Mouse (Mus musculus): ENCODE data around the gene Gstz1.

Gene Gstz1

GRCm38 (mm10) chr12:87146966-87147365 is at the start of gene Gstz1:
TSS of gene Gstz1 (plus strand) at chr12:87147165.
- DNase-seq (ENCODE audit: low read depth, low spot score): peak; percentile 91
- no peaks in the 10 kb centered on the region for H3K27me3 ChIP-seq (ENCODE audit: control insufficient read depth, insufficient read depth, low read length, poor library complexity, severe bottlenecking)
- H3K36me3 ChIP-seq (ENCODE audit: control insufficient read depth, insufficient read depth, low read length, poor library complexity, severe bottlenecking): no peaks in the 10 kb centered on the region

GRCm38 (mm10) chr12:87100331-87100730 is 46.6 kb upstream of the Gstz1 start:
- DNase-seq (ENCODE audit: low read depth, low spot score): no peak
- Histone ChIP-seq H3K36me3 (ENCODE audit: control insufficient read depth, insufficient read depth, low read length, poor library complexity, severe bottlenecking) (no peaks in the 10 kb centered on the region), H3K27me3 (ENCODE audit: control insufficient read depth, insufficient read depth, low read length, poor library complexity, severe bottlenecking) (no peaks in the 10 kb centered on the region)

- H3K36me3 ChIP-seq (ENCODE audit: control insufficient read depth, insufficient read depth, low read length, poor library complexity, severe bottlenecking): no peaks in the 10 kb centered on the region
- DNase-seq (ENCODE audit: low read depth, low spot score): no peak
- H3K27me3 ChIP-seq (ENCODE audit: control insufficient read depth, insufficient read depth, low read length, poor library complexity, severe bottlenecking): no peaks in the 10 kb centered on the region
Observed at GRCm38 (mm10) chr12:87102165-87102631, 44.8 kb upstream of the Gstz1 start, which contains the start of gene Ngb. TSS of gene Ngb (minus strand) at chr12:87102539.

- no peaks in the 10 kb centered on the region for H3K36me3 ChIP-seq (ENCODE audit: control insufficient read depth, insufficient read depth, low read length, poor library complexity, severe bottlenecking)
- no peak for DNase-seq (ENCODE audit: low read depth, low spot score)
- no peaks in the 10 kb centered on the region for H3K27me3 ChIP-seq (ENCODE audit: control insufficient read depth, insufficient read depth, low read length, poor library complexity, severe bottlenecking)
Observed at GRCm38 (mm10) chr12:87103471-87103870, 43.5 kb upstream of the Gstz1 start.

- no peaks in the 10 kb centered on the region for H3K27me3 ChIP-seq (ENCODE audit: control insufficient read depth, insufficient read depth, low read length, poor library complexity, severe bottlenecking)
- no peak for DNase-seq (ENCODE audit: low read depth, low spot score)
- H3K36me3 ChIP-seq (ENCODE audit: control insufficient read depth, insufficient read depth, low read length, poor library complexity, severe bottlenecking): no peaks in the 10 kb centered on the region
Observed at GRCm38 (mm10) chr12:87104796-87105195, 42.2 kb upstream of the Gstz1 start.

DNA sequence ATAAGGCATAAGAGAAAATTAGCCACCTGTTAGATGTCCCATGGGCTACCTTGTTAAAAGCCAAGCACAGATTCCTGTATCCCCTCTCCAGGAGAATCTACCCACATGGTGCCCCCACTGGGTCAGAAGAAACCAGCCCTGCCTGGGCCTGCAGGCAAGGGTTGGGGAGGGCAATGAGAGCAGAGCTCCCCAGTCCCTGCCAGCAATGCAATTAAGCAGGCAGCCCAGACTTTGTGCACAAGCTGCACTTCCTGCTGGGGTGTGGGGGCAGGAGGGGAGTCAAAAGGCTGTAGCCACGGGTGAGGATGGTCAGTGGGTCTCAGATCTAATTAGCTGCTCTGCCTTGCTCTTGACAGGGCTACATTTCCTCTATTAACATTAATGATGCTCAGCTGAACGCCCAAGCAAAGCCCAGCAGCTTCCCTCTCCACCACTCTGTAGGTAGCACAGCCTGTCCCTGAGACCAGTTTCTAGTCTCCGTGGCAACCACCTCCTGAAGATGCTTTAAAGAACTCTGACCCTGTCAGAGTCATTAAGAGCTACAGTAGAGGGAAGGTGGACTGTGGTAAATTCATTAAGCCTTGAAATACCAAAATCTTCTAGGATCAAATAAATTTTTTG is 39.5 kb upstream of the Gstz1 start:
- Histone ChIP-seq H3K36me3 (ENCODE audit: control insufficient read depth, insufficient read depth, low read length, poor library complexity, severe bottlenecking) (no peaks in the 10 kb centered on the region), H3K27me3 (ENCODE audit: control insufficient read depth, insufficient read depth, low read length, poor library complexity, severe bottlenecking) (no peaks in the 10 kb centered on the region)
- no peak for DNase-seq (ENCODE audit: low read depth, low spot score)

DNA sequence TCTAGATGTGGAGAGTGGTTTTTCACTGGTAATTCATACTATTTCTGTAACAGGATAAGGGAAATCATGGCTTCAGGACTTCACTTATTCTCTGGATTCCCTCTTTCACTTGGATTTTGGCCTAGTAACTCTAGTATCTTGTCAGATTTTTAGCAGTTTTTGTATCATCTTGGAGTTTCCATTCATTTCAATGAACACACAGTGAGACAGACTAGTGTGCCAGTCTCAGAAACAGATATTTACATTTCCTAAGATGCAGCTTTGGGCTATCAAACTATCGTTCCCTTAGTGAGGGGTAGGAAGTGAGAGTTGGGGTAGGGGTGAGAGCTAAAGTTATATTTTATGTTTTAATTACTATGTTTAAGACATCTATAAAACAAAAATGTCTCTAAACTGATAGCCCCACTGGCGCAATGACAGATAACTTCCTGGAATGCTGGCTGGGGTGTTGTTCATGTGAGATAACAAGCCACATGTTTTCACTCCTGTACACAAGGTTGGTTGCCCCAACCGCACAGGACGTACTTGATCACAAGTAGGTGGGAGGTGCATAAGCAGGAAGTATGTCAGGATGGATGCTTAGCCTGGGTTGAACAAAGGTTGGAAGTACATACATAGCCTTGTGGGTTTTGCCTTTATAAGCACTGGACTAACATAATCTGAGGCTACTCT is 24.9 kb upstream of the Gstz1 start:
- DNase-seq (ENCODE audit: low read depth, low spot score): no peak
- Histone ChIP-seq H3K27me3 (ENCODE audit: control insufficient read depth, insufficient read depth, low read length, poor library complexity, severe bottlenecking) (no peaks in the 10 kb centered on the region), H3K36me3 (ENCODE audit: control insufficient read depth, insufficient read depth, low read length, poor library complexity, severe bottlenecking) (no peaks in the 10 kb centered on the region; the same call in 1 of the 2 replicates)

DNA sequence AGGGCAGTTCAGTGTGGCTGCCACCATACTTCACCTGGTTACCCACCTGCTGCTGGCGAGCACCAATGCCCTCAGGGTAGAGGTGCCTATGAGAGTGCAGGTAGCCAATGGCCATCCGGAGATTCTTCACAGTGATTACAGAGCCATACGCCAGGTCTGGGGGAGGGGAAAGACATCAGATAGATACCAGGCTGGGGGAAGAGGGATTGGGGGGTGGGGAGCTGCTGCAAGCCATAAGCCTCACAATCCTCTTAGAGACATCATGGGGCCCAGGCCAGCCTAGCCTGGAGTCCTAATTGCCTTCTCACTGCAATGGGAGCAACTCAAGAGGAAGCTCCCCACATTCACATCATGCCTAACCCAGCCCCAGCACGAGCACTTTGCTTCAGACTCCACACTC is 19.7 kb upstream of the Gstz1 start:
- no peaks in the 10 kb centered on the region; the same call in 1 of the 2 replicates for H3K36me3 ChIP-seq (ENCODE audit: control insufficient read depth, insufficient read depth, low read length, poor library complexity, severe bottlenecking)
- no peaks in the 10 kb centered on the region for H3K27me3 ChIP-seq (ENCODE audit: control insufficient read depth, insufficient read depth, low read length, poor library complexity, severe bottlenecking)
- no peak for DNase-seq (ENCODE audit: low read depth, low spot score)

DNA sequence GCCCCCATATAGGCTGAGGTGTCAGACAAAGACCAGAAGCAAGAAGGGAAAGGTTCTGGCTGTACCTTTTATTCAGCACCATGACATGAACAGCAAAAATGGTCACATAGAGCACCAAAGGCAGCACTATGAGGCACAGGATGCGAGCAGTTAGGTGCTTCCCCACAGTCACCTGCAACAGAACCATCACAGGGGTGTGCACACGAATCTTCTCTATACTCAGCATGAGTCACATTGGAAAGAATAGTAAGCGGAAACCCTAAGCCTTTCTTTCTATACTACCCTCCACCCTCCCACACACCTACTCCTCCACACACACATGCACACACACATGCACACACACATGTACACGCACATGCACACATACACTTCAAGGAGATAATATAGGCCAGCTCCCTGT is 16.7 kb upstream of the Gstz1 start:
- H3K36me3 ChIP-seq (ENCODE audit: control insufficient read depth, insufficient read depth, low read length, poor library complexity, severe bottlenecking): no peaks in the 10 kb centered on the region; the same call in 1 of the 2 replicates
- DNase-seq (ENCODE audit: low read depth, low spot score): no peak
- no peaks in the 10 kb centered on the region for H3K27me3 ChIP-seq (ENCODE audit: control insufficient read depth, insufficient read depth, low read length, poor library complexity, severe bottlenecking)

GRCm38 (mm10) chr12:87131181-87131580 is 15.8 kb upstream of the Gstz1 start:
- no peak for DNase-seq (ENCODE audit: low read depth, low spot score)
- Histone ChIP-seq H3K36me3 (ENCODE audit: control insufficient read depth, insufficient read depth, low read length, poor library complexity, severe bottlenecking) (no peaks in the 10 kb centered on the region; the same call in 1 of the 2 replicates), H3K27me3 (ENCODE audit: control insufficient read depth, insufficient read depth, low read length, poor library complexity, severe bottlenecking) (no peaks in the 10 kb centered on the region)

DNA sequence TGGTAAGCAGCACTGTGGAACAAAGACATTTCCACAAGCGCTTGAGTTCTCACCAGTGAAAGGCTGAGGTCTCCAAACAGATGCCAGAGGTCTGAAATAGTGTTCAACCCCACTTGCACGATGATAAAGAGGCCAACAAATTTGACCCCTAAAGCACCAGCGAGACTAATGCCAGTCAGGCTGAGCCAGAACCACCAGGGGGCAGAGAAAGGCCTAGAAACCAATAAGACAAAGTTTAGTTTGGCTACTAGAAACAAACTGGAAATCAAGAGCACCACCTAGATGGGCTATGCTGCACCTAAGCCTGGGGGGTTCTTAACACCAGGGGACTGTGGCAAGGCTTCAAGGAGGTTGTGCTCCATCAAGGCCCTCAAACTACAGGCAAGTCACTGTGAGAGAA is 15.3 kb upstream of the Gstz1 start:
- DNase-seq (ENCODE audit: low read depth, low spot score): peak; percentile 70
- Histone ChIP-seq H3K36me3 (ENCODE audit: control insufficient read depth, insufficient read depth, low read length, poor library complexity, severe bottlenecking) (no peaks in the 10 kb centered on the region; the same call in 1 of the 2 replicates), H3K27me3 (ENCODE audit: control insufficient read depth, insufficient read depth, low read length, poor library complexity, severe bottlenecking) (no peaks in the 10 kb centered on the region)

- H3K27me3 ChIP-seq (ENCODE audit: control insufficient read depth, insufficient read depth, low read length, poor library complexity, severe bottlenecking): no peaks in the 10 kb centered on the region
- no peaks in the 10 kb centered on the region for H3K36me3 ChIP-seq (ENCODE audit: control insufficient read depth, insufficient read depth, low read length, poor library complexity, severe bottlenecking)
- DNase-seq (ENCODE audit: low read depth, low spot score): no peak
Observed at GRCm38 (mm10) chr12:87132210-87132609, 14.8 kb upstream of the Gstz1 start.

- Histone ChIP-seq H3K36me3 (ENCODE audit: control insufficient read depth, insufficient read depth, low read length, poor library complexity, severe bottlenecking) (0 out of 2 replicates have a peak, but pooled peaks cover 3% of the 10 kb centered on the region), H3K27me3 (ENCODE audit: control insufficient read depth, insufficient read depth, low read length, poor library complexity, severe bottlenecking) (no peaks in the 10 kb centered on the region)
- no peak for DNase-seq (ENCODE audit: low read depth, low spot score)
Observed at GRCm38 (mm10) chr12:87132784-87133183, 14.2 kb upstream of the Gstz1 start.

GRCm38 (mm10) chr12:87137439-87138341 is 9.3 kb upstream of the Gstz1 start:
- 0 out of 2 replicates have a peak, but pooled peaks cover 3% of the 10 kb centered on the region for H3K36me3 ChIP-seq (ENCODE audit: control insufficient read depth, insufficient read depth, low read length, poor library complexity, severe bottlenecking)
- no peak for DNase-seq (ENCODE audit: low read depth, low spot score)
- H3K27me3 ChIP-seq (ENCODE audit: control insufficient read depth, insufficient read depth, low read length, poor library complexity, severe bottlenecking): no peaks in the 10 kb centered on the region

GRCm38 (mm10) chr12:87138342-87138701 is 8.6 kb upstream of the Gstz1 start:
- Histone ChIP-seq H3K36me3 (ENCODE audit: control insufficient read depth, insufficient read depth, low read length, poor library complexity, severe bottlenecking) (0 out of 2 replicates have a peak, but pooled peaks cover 3% of the 10 kb centered on the region), H3K27me3 (ENCODE audit: control insufficient read depth, insufficient read depth, low read length, poor library complexity, severe bottlenecking) (no peaks in the 10 kb centered on the region)
- no peak for DNase-seq (ENCODE audit: low read depth, low spot score)
